Mouse (Mus musculus) embryonic facial prominence, embryonic 15.5 days (tissue): ENCODE results near the gene Epyc. TPM values are rescaled to one million over a fixed set of nuclear protein-coding genes. Genes with fewer than 3 reads are reported as not detected.

Source experiments
- ATAC-seq: fragments of 200-750 bp; cut with Nextera tagmentation; 2 replicates; pipeline ENCODE4 v1.8.0; 2017; ENCODE audit warnings: low read depth, moderate TSS enrichment; ENCODE audit not compliant: insufficient number of reproducible peaks, low FRiP score, low TSS enrichment
- H3K27ac ChIP-seq: fragments of 300-500 bp; sonication (generic); replicated peaks from 2 replicates; pipeline ENCODE4 v1.5.1; 2015; ENCODE audit warnings: mild to moderate bottlenecking, inconsistent platforms
- H3K27me3 ChIP-seq: fragments of 300-500 bp; sonication (generic); 2 replicates; pipeline ENCODE4 v1.6.1; 2015; ENCODE audit warnings: inconsistent platforms
- H3K36me3 ChIP-seq: fragments of 300-500 bp; sonication (generic); 2 replicates; pipeline ENCODE4 v1.6.1; 2015; ENCODE audit warnings: mild to moderate bottlenecking, inconsistent platforms
- H3K4me1 ChIP-seq: fragments of 300-500 bp; sonication (generic); 2 replicates; pipeline ENCODE4 v1.6.1; 2015; ENCODE audit warnings: inconsistent platforms
- H3K4me2 ChIP-seq: fragments of 300-500 bp; sonication (generic); replicated peaks from 2 replicates; pipeline ENCODE4 v1.6.1; 2015; ENCODE audit warnings: mild to moderate bottlenecking, inconsistent platforms
- H3K4me3 ChIP-seq: fragments of 300-500 bp; sonication (generic); replicated peaks from 2 replicates; pipeline ENCODE4 v1.5.1; 2015; ENCODE audit warnings: mild to moderate bottlenecking, inconsistent platforms
- H3K9ac ChIP-seq: fragments of 300-500 bp; sonication (generic); 2 replicates; pipeline ENCODE4 v1.6.1; 2015; ENCODE audit warnings: inconsistent platforms
- H3K9me3 ChIP-seq: fragments of 300-500 bp; sonication (generic); replicated peaks from 2 replicates; pipeline ENCODE4 v1.6.1; 2016; ENCODE audit warnings: inconsistent platforms
- WGBS: fragments of 180-500 bp; shearing (Covaris S2); methylation state at CpG from one replicate; pipeline ENCODE4 v1.1.7; 2015; 5-methylcytosine and 5-hydroxymethylcytosine counted together
- polyA plus RNA-seq: library from polyadenylated mRNA; unstranded; fragments of >200 nt; fragmentation: Nextera tagmentation; extraction: Ambion mirVana; gene quantifications from 2 replicates; pipeline ENCODE4 v1.2.1, GENCODE M21; 2015

The Epyc gene
- 7.8 and 13.8 TPM in 2 replicates for polyA plus RNA-seq

DNA sequence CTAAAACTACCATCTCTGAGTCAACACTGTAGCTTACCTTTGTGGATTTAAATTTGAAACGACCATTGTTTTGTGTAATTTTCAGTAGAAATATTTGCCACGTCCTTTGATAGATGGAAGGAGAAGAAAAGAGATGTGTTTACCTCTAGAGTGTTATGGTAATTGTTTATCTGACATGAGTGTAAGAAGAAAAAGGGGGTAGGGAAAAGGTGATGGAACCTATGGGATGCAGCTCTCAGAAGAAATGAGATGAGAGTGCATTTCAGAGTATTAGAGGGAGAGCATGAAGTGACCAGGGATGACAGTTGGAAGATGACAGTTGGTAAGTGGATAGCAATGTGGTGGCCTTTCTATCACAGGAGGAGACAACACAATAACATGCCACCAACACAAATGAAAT is at the start of gene Epyc:
TSS of gene Epyc (plus strand) at position 301 of the 400 bp plus-strand sequence.
- no peaks in the 10 kb centered on the region for H3K4me1 ChIP-seq
- 88% methylated on average over 2 of the region's 2 CpGs for WGBS
- H3K4me3 ChIP-seq: no peak within 1 kb of the TSS
- H3K36me3 ChIP-seq: no peaks in the 10 kb centered on the region
- no peak within 1 kb of the TSS for H3K4me2 ChIP-seq
- no peaks in the 10 kb centered on the region for H3K27me3 ChIP-seq
- no peak within 1 kb of the TSS for H3K27ac ChIP-seq
- H3K9ac ChIP-seq: no peak within 1 kb of the TSS
- no peaks in the 10 kb centered on the region for H3K9me3 ChIP-seq
- no peak for ATAC-seq

DNA sequence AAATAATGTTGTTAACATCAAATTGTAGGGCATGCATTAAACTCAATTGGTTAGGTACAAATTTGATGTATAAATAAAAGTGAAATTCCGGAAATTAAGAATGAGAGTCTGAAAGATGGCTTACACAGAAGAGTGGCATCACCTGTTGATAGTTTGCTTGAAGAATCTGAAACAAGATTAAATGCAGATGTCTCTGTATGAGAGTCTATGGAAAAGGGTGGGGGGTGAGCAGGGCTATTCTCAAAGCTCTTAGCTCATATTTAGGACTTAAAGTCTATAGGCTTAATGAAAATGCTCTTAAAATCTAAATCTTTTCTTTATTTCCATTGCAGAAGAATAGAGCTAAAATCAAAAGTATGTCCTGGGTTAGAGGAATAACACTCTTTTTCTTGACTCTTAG is 48.2 kb upstream of the Epyc start:
- H3K27ac ChIP-seq: no peak overlapping the region
- ATAC-seq: no peak; the same call in 1 of the 2 replicates

DNA sequence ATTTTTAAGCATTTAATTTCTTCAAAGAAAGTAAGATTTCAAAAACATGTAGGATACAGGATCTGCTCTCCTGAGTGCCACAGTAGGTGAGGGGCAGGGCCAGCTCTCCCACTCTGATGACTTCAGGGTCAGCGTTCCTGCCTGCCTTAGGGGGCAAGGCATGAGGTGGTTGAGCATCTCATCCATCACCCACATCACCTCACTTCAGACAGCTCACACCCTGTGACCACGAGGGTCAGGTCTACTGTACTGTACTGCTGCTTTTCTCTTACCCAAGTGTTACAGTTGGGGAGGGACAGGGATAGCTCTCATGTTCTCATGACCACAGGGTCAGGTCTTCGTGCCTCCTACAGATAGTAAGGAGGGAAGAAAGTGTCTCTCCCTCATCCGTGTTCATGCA is 42.1 kb upstream of the Epyc start:
- no peaks in the 10 kb centered on the region for H3K27me3 ChIP-seq
- H3K27ac ChIP-seq: no peak overlapping the region
- WGBS: 76% methylated on average over 4 of the region's 4 CpGs
- no peaks in the 10 kb centered on the region for H3K9me3 ChIP-seq
- H3K4me2 ChIP-seq: no peak overlapping the region
- H3K4me3 ChIP-seq: no peak overlapping the region
- H3K9ac ChIP-seq: no peak overlapping the region
- no peaks in the 10 kb centered on the region for H3K4me1 ChIP-seq
- no peak for ATAC-seq
- no peaks in the 10 kb centered on the region for H3K36me3 ChIP-seq

More for the DNA sequence above, 48.2 kb upstream of the Epyc start:
- no peaks in the 10 kb centered on the region for H3K9me3 ChIP-seq
- no peak overlapping the region for H3K4me2 ChIP-seq
- H3K4me1 ChIP-seq: peaks cover 4% of the 10 kb centered on the region; the same call in 1 of the 2 replicates
- 49% methylated on average over 1 of the region's 1 CpGs for WGBS
- no peak overlapping the region for H3K4me3 ChIP-seq
- H3K27me3 ChIP-seq: no peaks in the 10 kb centered on the region
- H3K9ac ChIP-seq: no peak overlapping the region
- H3K36me3 ChIP-seq: no peaks in the 10 kb centered on the region

DNA sequence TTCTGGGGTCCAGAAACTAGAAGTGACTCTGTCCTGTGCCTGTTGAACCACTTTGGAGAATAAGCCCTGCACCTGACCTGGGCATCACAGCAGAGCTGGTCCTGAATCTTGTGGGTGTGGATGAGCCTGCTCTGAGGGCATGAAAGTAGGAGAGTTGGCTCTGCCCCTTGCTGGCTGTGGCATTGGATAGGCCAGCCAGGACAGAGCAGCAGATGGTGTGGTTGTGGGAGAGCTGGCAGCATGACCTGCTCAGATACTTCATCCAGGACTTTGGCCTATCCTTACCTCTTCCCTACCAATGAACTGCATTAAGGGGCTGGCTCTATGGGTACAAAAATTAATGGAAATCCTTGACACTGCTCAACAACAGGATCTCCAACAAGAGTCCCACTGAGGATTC is 40.6 kb upstream of the Epyc start:
- Histone ChIP-seq H3K4me2 (no peak overlapping the region), H3K27ac (no peak overlapping the region), H3K4me1 (no peaks in the 10 kb centered on the region), H3K9me3 (no peaks in the 10 kb centered on the region), H3K36me3 (no peaks in the 10 kb centered on the region), H3K4me3 (no peak overlapping the region), H3K9ac (no peak overlapping the region), H3K27me3 (no peaks in the 10 kb centered on the region)
- no peak for ATAC-seq

DNA sequence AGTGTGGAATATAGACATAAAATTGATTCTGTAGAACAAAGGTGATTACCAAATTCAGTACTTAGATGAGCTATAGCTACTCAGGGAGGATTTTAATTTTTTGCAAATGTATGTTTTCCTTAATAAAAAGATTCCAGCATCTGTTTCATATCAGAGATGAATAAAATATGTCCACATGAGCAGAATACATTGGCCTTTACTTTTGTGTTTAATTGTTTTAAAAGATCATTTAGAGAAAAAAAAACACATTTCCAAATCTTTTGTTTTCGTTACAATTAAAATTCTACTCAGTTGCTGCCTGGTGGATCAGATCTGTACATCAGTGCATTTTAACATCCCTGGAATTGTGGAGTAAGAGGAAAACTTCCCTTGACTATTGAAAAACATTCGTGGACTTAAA is 37.3 kb upstream of the Epyc start, which contains the start of gene Kera:
TSS of gene Kera (plus strand) at position 301 of the 400 bp plus-strand sequence.
- H3K9me3 ChIP-seq: no peaks in the 10 kb centered on the region
- no peaks in the 10 kb centered on the region for H3K4me1 ChIP-seq
- 41% methylated on average over 2 of the region's 2 CpGs for WGBS
- ATAC-seq: no peak
- H3K36me3 ChIP-seq: no peaks in the 10 kb centered on the region
- no peak within 1 kb of the TSS for H3K4me2 ChIP-seq
- H3K27ac ChIP-seq: 0 out of 2 replicates have a peak within 1 kb of the TSS, but pooled peaks have one; percentile 28
- no peaks in the 10 kb centered on the region for H3K27me3 ChIP-seq
- no peak within 1 kb of the TSS for H3K4me3 ChIP-seq
- no peak within 1 kb of the TSS for H3K9ac ChIP-seq

DNA sequence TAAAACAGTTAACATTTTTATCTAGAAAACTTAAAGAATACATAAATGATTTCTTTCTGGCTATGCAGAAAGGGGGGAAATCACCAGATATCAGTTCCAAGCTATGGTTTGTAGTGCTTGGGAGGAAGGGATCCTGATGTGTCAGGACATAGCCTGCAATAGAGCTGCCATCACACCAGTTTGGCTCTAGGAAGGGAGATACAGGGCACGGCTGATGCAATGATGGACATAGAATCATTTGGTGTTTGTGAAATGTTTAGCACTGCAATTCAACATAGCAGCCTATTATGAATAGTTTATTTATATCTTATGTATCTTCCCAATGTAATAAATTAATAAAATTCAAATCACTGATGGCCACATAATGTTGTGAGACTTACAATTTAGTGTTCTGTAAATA is 21.5 kb upstream of the Epyc start:
- H3K27me3 ChIP-seq: no peaks in the 10 kb centered on the region
- H3K9ac ChIP-seq: no peak overlapping the region
- no peaks in the 10 kb centered on the region for H3K9me3 ChIP-seq
- H3K4me3 ChIP-seq: no peak overlapping the region
- H3K36me3 ChIP-seq: no peaks in the 10 kb centered on the region
- WGBS: 91% methylated on average over 1 of the region's 1 CpGs
- no peak overlapping the region for H3K4me2 ChIP-seq
- H3K27ac ChIP-seq: no peak overlapping the region
- no peak for ATAC-seq
- no peaks in the 10 kb centered on the region for H3K4me1 ChIP-seq

DNA sequence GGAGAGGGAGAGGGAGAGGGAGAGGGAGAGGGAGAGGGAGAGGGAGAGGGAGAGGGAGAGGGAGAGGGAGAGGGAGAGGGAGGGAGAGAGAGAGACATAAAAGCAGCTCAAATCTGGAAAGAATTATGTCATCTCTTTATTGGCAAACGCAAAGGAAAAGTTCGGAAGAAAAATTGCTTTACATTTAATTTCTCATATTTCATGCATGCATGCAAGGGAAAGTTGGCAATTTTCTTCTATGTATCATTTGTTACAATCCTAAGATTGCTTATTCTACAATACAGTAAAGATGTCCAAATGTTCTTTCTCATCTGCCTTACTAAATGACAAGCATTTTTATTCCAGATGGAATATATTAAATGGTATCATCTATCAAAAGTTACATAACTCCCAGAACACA is 19.5 kb upstream of the Epyc start:
- Histone ChIP-seq H3K27me3 (no peaks in the 10 kb centered on the region), H3K36me3 (no peaks in the 10 kb centered on the region), H3K4me3 (no peak overlapping the region), H3K9ac (no peak overlapping the region), H3K4me1 (no peaks in the 10 kb centered on the region), H3K27ac (peak overlapping the region; percentile 78; the same call in 1 of the 2 replicates), H3K4me2 (no peak overlapping the region), H3K9me3 (no peaks in the 10 kb centered on the region)
- 28% methylated on average over 2 of the region's 2 CpGs for WGBS
- peak; percentile 70; the same call in 1 of the 2 replicates for ATAC-seq

DNA sequence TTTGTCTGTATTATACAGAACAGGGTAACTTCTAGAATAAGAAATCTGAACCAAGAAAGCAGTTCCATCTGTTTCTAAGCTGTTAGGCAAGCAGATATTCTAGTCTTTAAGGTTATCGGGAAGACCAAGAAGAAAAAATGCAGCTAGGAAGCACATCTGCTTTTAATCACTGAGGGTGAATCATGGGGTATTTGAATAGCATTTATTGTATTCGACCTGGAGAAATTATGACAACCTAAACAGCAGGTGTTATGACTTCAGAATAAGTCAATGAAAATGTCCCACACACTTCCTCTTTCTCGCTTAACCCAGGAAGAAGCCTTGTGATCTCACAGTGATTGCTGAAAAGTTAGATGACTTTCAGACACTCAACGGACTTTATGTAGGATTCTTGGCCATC is 18.8 kb upstream of the Epyc start:
- H3K4me3 ChIP-seq: no peak overlapping the region
- no peaks in the 10 kb centered on the region for H3K36me3 ChIP-seq
- no peak; the same call in 1 of the 2 replicates for ATAC-seq
- H3K9ac ChIP-seq: no peak overlapping the region
- H3K4me2 ChIP-seq: no peak overlapping the region
- no peaks in the 10 kb centered on the region for H3K27me3 ChIP-seq
- H3K9me3 ChIP-seq: no peaks in the 10 kb centered on the region
- 30% methylated on average over 4 of the region's 4 CpGs for WGBS
- H3K27ac ChIP-seq: peak overlapping the region; percentile 82
- H3K4me1 ChIP-seq: no peaks in the 10 kb centered on the region

DNA sequence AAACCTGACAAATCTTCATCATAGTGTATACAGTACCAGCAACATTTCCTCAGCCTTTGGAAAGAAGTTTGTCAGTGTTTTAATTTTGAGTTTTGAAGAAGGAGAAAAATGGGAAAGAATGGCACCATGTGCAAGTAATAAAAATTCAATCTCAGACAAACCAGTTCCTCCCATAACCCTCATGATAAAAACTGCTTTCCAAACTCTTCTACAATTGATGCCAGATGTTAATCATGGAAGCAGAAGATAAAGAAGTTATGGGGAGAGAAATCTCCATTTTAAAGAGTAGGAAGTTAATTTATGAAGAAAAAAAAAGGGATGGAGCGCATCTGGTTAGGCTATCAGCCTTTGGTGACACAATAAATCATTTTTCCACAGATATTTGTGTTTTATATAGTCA is 17.3 kb upstream of the Epyc start:
- 61% methylated on average over 1 of the region's 1 CpGs for WGBS
- ATAC-seq: no peak

DNA sequence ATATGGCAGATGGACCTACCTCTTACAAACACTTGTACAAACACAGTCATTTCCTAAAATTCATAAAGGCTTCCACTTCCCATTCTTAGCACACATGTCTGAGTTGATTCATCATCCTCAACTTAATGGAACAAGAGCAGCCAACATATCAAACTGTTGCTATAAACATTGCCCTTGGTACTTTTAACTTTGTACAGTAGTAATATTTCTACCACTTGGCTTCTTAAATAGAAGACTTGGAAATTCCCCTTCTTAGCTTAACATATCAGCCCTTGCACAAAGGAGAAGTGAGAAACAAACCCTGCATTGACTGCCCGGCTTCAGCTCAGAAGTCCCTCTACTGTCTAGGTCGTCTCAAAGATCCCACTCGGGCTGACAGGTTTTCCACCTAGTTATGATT is 12.8 kb upstream of the Epyc start:
- 80% methylated on average over 3 of the region's 3 CpGs for WGBS
- H3K4me1 ChIP-seq: no peaks in the 10 kb centered on the region
- no peaks in the 10 kb centered on the region for H3K27me3 ChIP-seq
- H3K4me2 ChIP-seq: no peak overlapping the region
- no peak for ATAC-seq
- no peaks in the 10 kb centered on the region for H3K9me3 ChIP-seq
- H3K9ac ChIP-seq: no peak overlapping the region
- no peak overlapping the region for H3K27ac ChIP-seq
- H3K4me3 ChIP-seq: no peak overlapping the region
- no peaks in the 10 kb centered on the region for H3K36me3 ChIP-seq

More for the DNA sequence above, 17.3 kb upstream of the Epyc start:
- no peaks in the 10 kb centered on the region for H3K27me3 ChIP-seq
- H3K4me2 ChIP-seq: no peak overlapping the region
- H3K27ac ChIP-seq: 0 out of 2 replicates have a peak overlapping the region, but pooled peaks have one; percentile 18
- H3K4me1 ChIP-seq: no peaks in the 10 kb centered on the region
- no peaks in the 10 kb centered on the region for H3K9me3 ChIP-seq
- no peak overlapping the region for H3K9ac ChIP-seq
- no peaks in the 10 kb centered on the region for H3K36me3 ChIP-seq
- no peak overlapping the region for H3K4me3 ChIP-seq

DNA sequence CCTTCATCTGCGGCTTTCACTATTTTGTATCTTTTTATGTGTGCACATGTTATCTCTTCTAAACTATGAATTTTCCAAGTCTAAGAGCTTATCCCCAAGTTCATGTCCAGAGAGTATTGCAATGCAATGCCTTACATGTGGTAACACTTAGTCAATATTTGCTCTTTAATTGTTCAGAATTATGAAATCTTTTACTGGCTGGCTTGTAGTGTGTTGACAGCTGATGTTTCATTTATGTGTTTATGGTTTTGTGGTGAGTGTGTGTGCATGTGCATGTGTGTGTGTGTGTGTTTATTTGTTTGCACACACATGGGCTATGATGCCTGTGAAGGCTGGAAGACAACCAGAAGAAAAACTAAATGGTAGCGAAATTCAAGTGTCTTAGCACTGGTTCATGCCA is 1.9 kb upstream of the Epyc start:
- no peaks in the 10 kb centered on the region for H3K36me3 ChIP-seq
- WGBS: 73% methylated on average over 2 of the region's 2 CpGs
- H3K4me1 ChIP-seq: no peaks in the 10 kb centered on the region
- H3K9ac ChIP-seq: no peak overlapping the region
- ATAC-seq: no peak
- no peak overlapping the region for H3K4me3 ChIP-seq
- H3K27me3 ChIP-seq: no peaks in the 10 kb centered on the region
- no peak overlapping the region for H3K4me2 ChIP-seq
- H3K9me3 ChIP-seq: no peaks in the 10 kb centered on the region
- H3K27ac ChIP-seq: no peak overlapping the region

DNA sequence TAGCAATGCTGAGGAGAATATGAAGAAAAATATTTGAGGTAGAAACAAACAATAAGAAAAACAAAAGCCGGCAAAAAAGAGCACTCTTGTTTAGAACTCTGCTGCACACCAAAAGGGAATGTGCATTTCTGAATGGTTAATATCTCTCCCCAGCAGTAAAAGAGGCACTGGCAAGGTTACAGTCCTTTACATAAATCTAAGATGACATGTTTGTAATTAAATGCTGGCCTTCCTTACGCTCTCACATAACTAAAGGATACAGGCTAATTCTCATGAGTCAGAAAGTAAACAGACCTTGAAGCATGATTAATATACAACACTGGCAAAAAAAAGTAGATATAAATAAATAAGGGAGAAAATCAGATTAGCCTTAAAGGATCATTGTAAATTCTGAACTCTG is 6.5 kb downstream of the Epyc start:
- no peak overlapping the region for H3K9ac ChIP-seq
- H3K36me3 ChIP-seq: no peaks in the 10 kb centered on the region
- H3K27me3 ChIP-seq: no peaks in the 10 kb centered on the region
- 29% methylated on average over 2 of the region's 2 CpGs for WGBS
- peak overlapping the region; percentile 59 for H3K27ac ChIP-seq
- H3K4me1 ChIP-seq: no peaks in the 10 kb centered on the region
- H3K4me2 ChIP-seq: no peak overlapping the region
- H3K4me3 ChIP-seq: no peak overlapping the region
- peak; percentile 65; the same call in 1 of the 2 replicates for ATAC-seq
- no peaks in the 10 kb centered on the region for H3K9me3 ChIP-seq
